Mouse (Mus musculus) heart, postnatal 4 days (tissue): ENCODE measurements around the gene Rbmxl1. TPM values are rescaled to one million over a fixed set of nuclear protein-coding genes. Genes with fewer than 3 reads are reported as not detected.
"Not testable (repeated sequence)": the region's sequence is repeated elsewhere in the genome, so short reads cannot be mapped to it uniquely, and the experiment has no call there.

ENCODE experiments used
- DNase-seq: peaks from one replicate; pipeline ENCODE4 v3.0.0; 2021
- total RNA-seq, 2 experiments: library from RNA; stranded (reverse); gene quantifications; 2 replicates each; pipeline ENCODE4 v1.2.3; 2021

Gene Rbmxl1
- total RNA-seq, result 10 to 100 TPM; 52.2 to 52.9 TPM

- peak; percentile 95 for DNase-seq
Measured at GRCm38 (mm10) chr8:78508719-78509272, at the start of gene Rbmxl1. TSS of gene Rbmxl1 (minus strand) at chr8:78508898.

GRCm38 (mm10) chr8:78556773-78557434 lies 48.2 kb upstream of the Rbmxl1 start:
- DNase-seq, result no peak

DNA sequence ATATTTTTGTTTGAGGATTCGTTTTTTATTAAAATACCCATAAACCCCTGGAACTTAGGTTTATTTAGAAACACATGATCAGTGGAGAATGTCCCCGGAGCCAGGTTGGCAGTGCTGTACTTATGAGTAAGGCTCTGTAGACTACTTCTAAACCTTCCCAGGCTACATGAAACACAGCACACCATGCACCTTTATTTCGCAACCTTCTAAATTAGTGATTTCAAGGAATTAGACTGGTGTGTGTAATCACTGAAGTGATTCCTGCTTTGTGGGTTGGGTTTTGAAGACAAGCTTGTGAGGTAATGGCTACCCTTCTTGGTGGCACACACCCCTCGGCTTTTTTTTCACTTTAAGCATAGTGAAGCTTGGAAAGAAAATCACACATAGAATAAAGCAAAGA lies 47.1 kb upstream of the Rbmxl1 start:
- DNase-seq, result no peak

- DNase-seq, result no peak
Measured at GRCm38 (mm10) chr8:78550752-78551134, 42.0 kb upstream of the Rbmxl1 start.

- no peak for DNase-seq
Measured at GRCm38 (mm10) chr8:78549971-78550751, 41.5 kb upstream of the Rbmxl1 start.

- not testable (repeated sequence) for DNase-seq
Measured at GRCm38 (mm10) chr8:78545153-78545817, 36.6 kb upstream of the Rbmxl1 start.

GRCm38 (mm10) chr8:78544545-78544944 lies 35.8 kb upstream of the Rbmxl1 start:
- DNase-seq, result no peak

DNA sequence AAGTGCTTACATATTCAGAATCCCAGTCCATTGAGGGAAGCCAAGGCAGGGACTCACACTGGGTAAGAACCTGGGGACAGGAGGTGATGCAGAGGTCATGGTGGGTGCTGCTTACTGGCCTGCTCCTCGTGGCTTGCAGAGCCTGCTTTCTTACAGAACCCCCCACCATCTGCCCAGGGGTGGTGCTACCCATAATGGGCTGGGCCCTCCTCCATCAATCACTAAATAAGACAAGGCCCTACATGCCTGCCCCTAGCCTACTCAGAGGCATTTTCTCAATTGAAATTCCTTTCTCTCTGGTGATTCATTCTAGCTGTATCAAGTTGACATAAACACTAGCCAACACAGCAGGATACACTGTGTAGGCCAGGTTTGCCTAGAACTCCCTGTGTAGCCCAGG lies 34.9 kb upstream of the Rbmxl1 start:
- no peak for DNase-seq

DNA sequence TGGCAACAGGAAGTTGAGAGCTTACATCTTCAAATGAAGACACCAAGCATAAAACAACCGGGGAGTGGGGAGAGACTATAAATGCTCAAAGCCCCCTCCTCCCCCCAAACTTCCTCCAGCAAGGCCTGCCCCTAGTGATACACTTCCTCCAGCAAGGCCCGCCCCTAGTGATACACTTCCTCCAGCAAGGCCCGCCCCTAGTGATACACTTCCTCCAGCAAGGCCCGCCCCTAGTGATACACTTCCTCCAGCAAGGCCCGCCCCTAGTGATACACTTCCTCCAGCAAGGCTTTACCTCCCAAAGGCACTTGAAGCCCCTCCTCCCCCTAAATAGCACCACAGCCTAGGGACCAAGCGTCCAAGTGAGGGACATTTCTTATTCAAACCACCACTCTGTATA lies 34.0 kb upstream of the Rbmxl1 start:
- not testable (repeated sequence) for DNase-seq

DNA sequence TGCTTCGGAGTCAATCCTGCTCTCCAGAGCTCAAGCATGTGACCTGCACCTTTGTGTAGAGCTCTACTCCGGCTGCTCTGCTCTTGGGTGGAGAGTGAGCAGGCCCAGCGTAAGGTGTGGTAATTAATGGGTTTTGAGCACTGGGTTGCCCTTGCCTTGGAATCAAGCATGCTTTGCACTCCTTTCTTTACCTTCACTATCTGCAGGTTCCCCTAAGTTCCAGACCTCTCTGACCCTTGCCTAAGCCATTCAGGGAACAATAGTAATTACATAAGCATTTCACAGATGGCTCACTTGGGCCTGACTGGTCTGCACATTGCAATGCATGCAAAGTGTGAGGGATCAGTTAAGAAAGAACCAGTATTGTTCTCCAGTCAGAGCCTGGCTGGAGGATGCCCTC lies 29.1 kb upstream of the Rbmxl1 start:
- no peak for DNase-seq

DNA sequence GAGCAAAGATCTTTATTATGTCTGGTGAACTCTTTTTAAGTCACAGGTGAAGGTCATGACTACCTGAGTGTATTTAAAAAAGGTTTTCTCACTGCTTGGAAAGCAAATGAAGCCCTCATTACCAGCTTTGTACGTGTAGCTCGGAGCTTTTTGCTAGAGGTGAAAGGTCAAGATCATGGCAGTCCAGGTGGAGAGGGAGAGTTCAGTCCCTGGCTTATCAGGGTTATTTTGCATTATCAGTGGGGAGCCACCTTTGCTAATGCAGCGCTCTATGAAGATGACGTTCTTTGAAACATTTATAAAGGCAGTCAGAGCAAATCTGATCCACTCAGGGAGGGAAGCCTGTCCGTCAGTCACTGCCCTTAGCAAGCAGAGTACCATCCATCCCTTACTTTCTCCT lies 28.0 kb upstream of the Rbmxl1 start:
- DNase-seq, result no peak

DNA sequence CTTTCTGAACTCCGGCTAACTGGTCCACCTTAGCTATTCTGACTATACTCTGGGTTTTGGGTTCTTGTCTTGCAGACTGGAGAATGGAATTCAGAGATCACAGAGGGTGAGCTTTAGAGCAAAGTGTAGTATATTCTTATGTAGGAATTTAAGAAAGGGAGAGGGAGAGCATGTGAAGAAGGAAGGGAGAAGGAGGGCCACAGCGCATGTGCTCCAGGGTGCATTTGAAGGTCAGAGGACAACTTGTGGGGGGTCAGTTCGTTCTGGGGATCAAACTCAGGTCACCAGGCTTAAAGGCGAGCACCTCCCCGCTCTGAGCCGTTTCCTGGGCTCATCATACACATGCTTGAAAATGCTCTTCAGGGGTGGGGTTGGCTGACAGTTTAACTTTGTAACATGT lies 25.3 kb upstream of the Rbmxl1 start:
- no peak for DNase-seq

DNA sequence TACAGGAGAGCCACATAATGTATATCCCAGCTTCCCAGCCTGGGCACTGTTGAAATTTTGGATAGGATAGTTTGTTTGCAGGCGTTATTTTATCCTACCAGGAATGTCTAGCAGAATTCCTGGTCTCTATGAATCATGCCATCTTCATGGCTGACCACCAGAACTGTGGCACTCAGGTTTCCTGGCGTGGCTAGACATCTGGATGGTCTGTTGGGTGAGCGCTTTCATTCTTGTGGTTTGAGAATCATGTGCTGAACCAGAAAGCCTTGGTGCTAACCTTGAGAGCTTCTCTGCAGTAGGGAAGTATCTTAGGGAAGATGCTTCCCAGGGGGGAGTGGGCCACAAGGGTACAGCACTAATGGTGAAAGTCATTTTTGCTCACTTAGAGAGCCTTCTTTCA lies 6.4 kb upstream of the Rbmxl1 start:
- no peak for DNase-seq

DNA sequence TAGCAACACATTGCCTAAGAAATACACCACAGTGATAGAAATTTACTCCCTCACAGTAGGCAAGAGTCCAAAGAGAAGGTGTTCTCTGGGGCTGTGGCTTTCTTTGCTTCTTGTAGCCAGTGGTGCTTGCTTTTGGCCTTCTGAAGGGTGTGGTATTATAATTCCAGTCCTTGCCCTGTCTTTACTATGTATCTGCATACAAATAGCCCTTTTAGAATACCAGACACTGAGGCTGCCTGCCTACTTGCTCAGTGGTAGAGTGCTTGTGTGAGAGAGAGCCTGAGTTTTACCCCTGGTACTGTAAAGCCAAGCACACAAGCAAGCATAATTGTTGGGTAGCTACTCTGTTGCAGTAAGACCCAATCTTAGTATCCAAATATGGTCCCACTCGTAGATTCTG lies 6.0 kb upstream of the Rbmxl1 start:
- no peak for DNase-seq

- DNase-seq, result no peak
Measured at GRCm38 (mm10) chr8:78513106-78513505, 4.4 kb upstream of the Rbmxl1 start.

GRCm38 (mm10) chr8:78510926-78511325 lies 2.2 kb upstream of the Rbmxl1 start:
- no peak for DNase-seq

GRCm38 (mm10) chr8:78510094-78510493 lies 1.4 kb upstream of the Rbmxl1 start:
- DNase-seq, result no peak

- peak; percentile 87 for DNase-seq
Measured at GRCm38 (mm10) chr8:78509273-78510031, 754 bp upstream of the Rbmxl1 start, which contains the start of gene Slc10a7. TSS of gene Slc10a7 (plus strand) at chr8:78509346.

- DNase-seq, result peak; percentile 65
Measured at GRCm38 (mm10) chr8:78507979-78508718, 549 bp downstream of the Rbmxl1 start.

- no peak for DNase-seq
Measured at GRCm38 (mm10) chr8:78502706-78503105, 6.0 kb downstream of the Rbmxl1 start.

DNA sequence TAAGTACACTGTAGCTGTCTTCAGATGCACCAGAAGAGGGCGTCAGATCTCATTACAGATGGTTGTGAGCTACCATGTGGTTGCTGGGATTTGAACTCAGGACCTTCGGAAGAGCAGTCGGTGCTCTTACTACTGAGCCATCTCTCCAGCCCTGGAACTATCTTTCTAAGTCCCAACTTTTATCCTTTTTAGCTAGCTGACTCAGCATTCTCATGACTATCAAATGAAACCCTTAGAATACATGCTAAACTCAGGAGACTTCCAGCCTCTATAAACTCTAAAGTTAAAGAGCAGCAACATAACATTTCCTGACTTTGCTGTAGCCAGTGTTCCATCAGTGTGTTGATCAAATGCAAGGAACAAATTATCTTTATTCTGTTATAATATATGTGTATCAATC lies 12.4 kb downstream of the Rbmxl1 start:
- DNase-seq, result not testable (repeated sequence)

DNA sequence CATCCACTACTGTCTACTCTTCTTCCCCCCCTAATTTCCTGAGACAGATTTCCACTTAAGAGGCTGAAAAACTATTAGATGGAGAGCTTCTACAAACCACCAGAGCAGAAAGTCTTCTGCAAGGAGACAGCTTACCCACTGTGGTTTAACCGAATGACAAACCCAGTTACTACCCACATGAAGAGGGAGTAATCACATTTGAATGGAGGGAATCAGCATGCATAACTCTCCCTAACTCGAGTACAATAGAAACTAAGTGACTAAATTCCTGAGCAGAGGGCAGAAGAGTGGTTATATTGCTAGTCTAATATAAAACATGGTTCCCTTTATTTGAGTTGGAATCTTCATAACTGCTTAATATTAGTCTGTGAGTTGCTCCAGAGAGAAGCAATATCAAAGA lies 15.7 kb downstream of the Rbmxl1 start:
- DNase-seq, result no peak
